Mouse (Mus musculus): ENCODE measurements at regions not wholly inside any gene's neighbourhood (a gene's known extent, or its start where the extent isn't known, plus 50 kb on each side); places are given as distances from the start of the nearest gene placed in this dataset.
A peak's percentile ranks its signal among the peaks of the same experiment; 100 is the strongest.
"Not testable (repeated sequence)": the region's sequence is repeated elsewhere in the genome, so short reads cannot be mapped to it uniquely, and the experiment has no call there.

DNA sequence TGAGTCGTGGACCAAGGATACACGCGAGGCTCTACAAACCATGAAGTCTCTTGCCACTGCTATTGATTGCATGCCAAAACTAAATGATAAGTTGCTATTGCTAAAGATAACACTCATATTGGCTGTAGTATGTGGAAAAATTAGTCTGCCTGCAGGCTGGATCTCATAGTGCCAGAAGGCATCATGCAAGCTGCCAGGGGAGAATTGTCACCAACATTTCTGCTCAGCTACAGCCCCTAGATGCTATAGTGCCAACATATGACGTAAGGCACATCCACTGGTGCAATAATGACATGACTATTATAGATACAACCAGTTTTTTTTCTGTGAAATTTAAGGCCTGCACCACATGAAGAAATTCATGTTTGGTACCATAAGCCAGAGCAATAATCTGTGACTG lies 427.1 kb downstream of the Dad1 start:
- DNase-seq = no peak
- intact Hi-C loops (cut with DNase I) = no loop called here

DNA sequence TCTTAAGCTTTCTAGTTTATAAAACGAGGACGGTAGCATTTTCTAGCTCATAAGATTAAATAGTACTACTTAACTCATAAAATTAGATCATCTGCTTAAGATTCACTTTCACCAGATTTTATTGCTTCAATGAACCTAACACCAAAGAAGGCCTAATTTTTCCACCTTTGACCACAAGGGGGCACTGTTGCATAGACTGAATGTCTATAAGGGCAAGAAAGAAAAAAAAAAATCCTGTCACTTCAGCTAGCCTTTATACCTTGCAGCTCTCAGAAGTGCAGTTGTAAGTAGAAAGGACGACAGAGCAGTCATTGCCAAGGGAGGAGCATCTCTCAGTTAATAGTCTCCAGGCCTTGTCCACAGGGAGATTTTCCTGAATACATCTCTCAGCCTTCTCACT lies 447.7 kb downstream of the Dad1 start:
- DNase-seq = peak; percentile 70
- intact Hi-C loops (cut with DNase I) = no loop called here

GRCm38 (mm10) chr14:53803698-53804620 lies 449.9 kb downstream of the Dad1 start:
- DNase-seq = peak; percentile 37
- intact Hi-C loops (cut with DNase I) = no loop called here

- intact Hi-C loops (cut with DNase I) = no loop called here
- DNase-seq = no peak
These were observed 451.4 kb downstream of the Dad1 start for GRCm38 (mm10) chr14:53802547-53802946.

DNA sequence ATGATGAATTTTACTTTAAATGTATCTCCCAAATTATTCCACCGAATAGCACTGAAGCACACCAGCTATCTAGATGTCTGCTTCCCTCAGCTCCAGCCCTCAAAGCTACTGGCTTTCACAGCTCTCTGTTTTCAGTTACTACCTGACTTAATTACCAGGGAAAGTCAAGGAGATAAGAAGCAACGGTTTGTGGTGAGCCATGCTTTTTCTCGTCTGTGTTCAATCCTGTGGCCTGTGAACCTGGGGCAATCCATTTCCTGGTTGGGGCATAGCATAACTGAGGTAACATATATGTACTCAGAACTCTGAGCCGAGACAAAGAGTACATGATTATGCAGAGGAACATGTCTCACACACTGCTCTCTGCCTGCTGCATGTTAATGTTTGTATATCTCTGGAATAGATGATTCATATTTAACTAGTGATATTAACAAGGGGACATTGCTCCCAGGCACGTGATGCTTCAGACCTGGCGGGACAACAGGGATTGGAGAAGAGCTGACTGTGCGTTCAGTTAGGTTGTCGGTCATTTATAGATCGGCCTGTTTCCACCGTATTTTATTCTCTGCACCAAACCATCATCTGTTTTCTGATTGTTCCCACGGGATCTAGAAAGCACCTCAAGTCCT lies 453.3 kb downstream of the Dad1 start:
- intact Hi-C loops (cut with DNase I) = no loop called here
- no peak for DNase-seq

DNA sequence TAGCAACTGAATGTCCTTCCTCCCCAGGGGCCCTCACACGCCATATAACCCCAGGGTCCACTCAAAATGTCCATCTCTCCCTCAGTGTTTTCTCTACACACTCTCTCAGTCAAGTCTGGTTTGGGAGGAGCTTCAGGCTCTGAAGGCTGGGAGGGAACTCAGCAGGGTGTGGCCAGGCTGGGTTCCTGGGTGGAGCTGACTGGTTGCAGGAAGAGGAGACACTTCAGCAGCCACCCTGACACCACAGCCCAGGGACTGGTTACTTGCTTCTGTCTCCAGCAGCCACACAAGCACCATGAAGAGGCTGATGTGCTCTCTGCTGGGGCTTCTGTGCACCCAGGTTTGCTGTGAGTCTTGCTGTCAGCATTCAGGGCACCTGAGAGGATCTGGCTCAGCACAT lies 458.7 kb downstream of the Dad1 start:
- DNase-seq = not testable (repeated sequence)

GRCm38 (mm10) chr14:53794527-53794926 lies 459.4 kb downstream of the Dad1 start:
- intact Hi-C loops (cut with DNase I) = no loop called here
- no peak for DNase-seq

More for the DNA sequence above, 458.7 kb downstream of the Dad1 start:
- intact Hi-C loops (cut with DNase I) = not testable (repeated sequence)

- DNase-seq; intact Hi-C loops (cut with DNase I): not testable (repeated sequence)
These were observed 461.5 kb downstream of the Dad1 start for GRCm38 (mm10) chr14:53792432-53792831.

GRCm38 (mm10) chr14:53785547-53785946 lies 468.4 kb downstream of the Dad1 start:
- intact Hi-C loops (cut with DNase I); DNase-seq: not testable (repeated sequence)

GRCm38 (mm10) chr14:53777375-53777774 lies 476.5 kb downstream of the Dad1 start:
- no peak for DNase-seq
- intact Hi-C loops (cut with DNase I) = no loop called here

GRCm38 (mm10) chr14:53776717-53777116 lies 477.2 kb downstream of the Dad1 start:
- intact Hi-C loops (cut with DNase I) = not testable (repeated sequence)
- peak; percentile 28 for DNase-seq

- intact Hi-C loops (cut with DNase I); DNase-seq: not testable (repeated sequence)
These were observed 487.4 kb downstream of the Dad1 start for GRCm38 (mm10) chr14:53766501-53766900.

DNA sequence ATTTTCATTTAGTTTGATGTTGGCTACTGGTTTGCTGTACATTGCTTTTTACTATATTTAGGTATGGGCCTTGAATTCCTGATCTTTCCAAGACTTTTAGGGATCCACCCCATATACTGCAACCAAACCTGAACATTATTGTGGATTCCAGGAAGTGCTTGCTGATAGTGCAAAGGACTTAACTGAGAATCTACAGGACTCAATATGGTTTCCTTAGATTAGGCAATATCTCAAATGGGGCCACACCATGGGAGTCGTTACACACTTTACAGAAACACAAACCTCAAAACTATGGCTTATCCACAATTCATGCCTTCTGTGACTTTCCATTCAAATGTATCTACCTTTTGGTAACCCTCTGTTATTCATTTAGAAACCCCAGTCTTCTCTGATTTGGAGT lies 488.0 kb downstream of the Dad1 start:
- intact Hi-C loops (cut with DNase I); DNase-seq: not testable (repeated sequence)

DNA sequence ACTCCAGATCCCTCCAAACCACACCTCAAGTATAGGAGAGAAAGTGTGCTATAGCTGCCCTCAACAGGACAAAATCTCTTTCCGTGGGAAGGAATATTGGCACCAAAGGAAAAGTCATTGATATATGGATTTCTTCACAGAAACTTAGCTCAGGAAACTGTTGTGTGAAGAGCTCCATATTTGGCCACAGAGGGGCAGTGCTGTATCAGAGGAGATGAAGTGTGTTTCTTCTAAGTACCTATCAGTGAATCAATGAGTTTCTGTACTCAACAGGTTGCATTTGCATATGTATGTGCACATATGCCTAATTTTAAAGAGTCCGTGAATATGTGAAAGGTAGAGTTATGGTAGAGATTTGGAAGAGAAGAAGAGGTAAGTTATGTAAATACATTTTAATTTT lies 493.3 kb downstream of the Dad1 start:
- DNase-seq; intact Hi-C loops (cut with DNase I): not testable (repeated sequence)

DNA sequence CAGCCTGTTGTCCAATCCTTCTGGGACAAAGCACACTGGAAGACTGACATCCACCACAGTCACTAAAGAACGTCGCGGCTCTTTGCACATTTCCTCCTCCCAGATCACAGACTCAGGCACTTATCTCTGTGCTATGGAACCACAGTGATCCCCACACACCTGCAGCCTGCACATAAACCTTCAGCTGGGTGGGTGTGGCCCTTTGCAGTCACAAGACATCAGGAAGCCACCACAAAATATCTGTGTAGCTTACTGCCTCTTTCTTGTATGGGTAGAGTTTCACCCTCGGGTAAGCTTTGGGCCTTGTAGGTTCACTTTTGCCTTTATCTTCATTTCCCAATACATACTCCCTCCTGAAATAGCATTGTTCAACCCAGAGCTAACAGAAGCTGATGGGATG lies 496.1 kb downstream of the Dad1 start:
- intact Hi-C loops (cut with DNase I); DNase-seq: not testable (repeated sequence)

GRCm38 (mm10) chr14:53757095-53757494 lies 496.8 kb downstream of the Dad1 start:
- DNase-seq; intact Hi-C loops (cut with DNase I): not testable (repeated sequence)

DNA sequence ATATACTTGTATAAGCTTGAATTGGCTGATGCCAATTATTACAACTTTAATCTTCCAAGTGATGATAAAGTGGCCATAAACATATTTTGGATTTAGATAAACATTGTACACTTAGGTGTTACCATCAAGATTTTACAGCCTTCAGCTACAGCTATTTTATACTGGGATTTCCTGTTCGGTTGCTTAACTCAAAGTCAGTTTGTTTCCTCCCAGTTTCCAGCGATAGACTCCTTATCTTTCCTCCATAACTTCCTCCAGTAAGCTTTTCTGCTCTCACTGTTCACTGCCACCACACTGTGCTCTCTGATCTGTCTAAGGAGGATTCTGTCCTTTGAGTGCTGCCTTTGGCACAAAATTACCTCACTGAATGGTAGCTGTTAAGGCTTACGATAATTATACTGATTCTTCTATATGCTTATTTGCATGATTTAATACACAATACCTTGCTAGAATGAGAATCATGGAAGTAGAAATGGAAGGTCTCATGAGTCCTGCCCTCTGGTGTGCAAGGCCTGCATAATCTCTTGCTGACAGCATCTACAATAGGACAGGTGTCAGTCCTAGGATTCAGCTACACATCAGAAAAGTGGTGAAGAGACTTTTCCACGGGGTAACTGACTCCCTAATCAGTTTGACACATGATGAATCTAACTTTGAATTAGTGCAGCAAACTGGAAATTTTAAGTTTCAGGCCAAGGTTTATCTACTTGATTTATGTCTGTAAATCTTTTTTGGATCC lies 503.0 kb downstream of the Dad1 start:
- DNase-seq = no peak
- intact Hi-C loops (cut with DNase I) = no loop called here

DNA sequence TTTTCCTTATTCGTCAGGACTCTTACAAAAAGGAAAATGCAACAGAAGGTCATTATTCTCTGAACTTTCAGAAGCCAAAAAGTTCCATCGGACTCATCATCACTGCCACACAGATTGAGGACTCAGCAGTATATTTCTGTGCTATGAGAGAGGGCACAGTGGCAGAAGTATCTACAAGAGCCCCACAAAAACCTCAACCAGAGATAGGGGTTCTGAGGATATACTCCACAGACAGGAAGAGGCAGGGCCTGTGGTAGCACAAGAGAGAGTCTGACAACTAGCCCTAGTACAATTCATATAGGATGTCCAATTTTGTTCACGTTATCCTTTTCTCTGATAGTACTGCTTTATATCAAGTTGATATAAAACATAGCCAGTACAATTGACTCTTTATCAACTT lies 510.4 kb downstream of the Dad1 start:
- DNase-seq; intact Hi-C loops (cut with DNase I): not testable (repeated sequence)

- DNase-seq; intact Hi-C loops (cut with DNase I): not testable (repeated sequence)
These were observed 511.0 kb downstream of the Dad1 start for GRCm38 (mm10) chr14:53742864-53743263.

DNA sequence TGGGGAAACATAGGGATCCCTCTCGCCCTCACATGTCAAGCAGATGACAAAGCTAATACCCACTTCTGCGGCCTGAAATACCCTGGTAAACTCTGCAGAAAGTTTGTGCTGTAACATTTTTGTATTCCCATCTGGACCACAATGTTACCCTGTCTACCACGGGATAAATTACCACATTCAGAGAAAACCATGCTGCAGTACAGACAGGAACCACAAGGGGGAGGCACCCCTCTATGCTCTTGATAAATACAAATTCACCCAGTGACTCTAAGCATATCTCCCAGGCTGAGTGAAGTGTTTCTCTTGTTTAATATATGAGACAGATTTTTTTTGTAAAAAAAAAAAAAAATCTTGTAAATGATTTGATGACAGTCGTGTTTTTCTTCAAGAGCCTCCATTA lies 512.7 kb downstream of the Dad1 start:
- DNase-seq = peak; percentile 41
- intact Hi-C loops (cut with DNase I) = not testable (repeated sequence)

DNA sequence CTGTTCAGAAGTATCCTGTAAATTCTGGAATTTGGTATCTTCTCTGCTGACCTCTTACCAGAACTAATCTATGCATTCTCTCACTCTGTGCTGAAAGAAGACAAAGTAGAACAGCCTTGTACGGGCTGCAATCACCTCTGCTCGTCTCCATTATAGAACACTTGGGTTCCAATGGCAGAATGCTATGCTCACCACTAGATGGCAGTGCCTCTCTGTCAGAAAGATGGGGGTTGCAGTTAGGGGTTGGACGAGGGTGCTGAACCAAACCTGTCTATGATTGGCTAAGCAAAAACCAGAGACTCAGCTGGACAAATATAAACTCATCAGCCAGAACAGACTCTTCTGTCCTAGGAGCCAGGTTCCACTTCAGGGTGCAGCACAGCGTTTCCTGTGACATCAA lies 515.9 kb downstream of the Dad1 start:
- DNase-seq = peak; percentile 0
- intact Hi-C loops (cut with DNase I) = not testable (repeated sequence)
